Mouse (Mus musculus) thymus, adult 2 months (tissue): ENCODE measurements around the gene Slc39a11. TPM values are rescaled to one million over a fixed set of nuclear protein-coding genes. Genes with fewer than 3 reads are reported as not detected.

Experiments
- DNase-seq: peaks from one replicate; pipeline ENCODE4 v3.0.0; 2021
- H3K27ac ChIP-seq: fragments of 200-500 bp; 2 replicates; pipeline ENCODE4 v1.5.1; 2012; ENCODE audit warnings: low read length, control low read depth; ENCODE audit not compliant: control insufficient read depth, insufficient read depth
- H3K27me3 ChIP-seq: fragments of 200-500 bp; 2 replicates; pipeline ENCODE4 v1.6.1; 2012; ENCODE audit warnings: mild to moderate bottlenecking, low read length, moderate library complexity, mixed read lengths; ENCODE audit not compliant: control insufficient read depth, insufficient read depth
- H3K36me3 ChIP-seq: fragments of 200-500 bp; 2 replicates; pipeline ENCODE4 v1.6.1; 2012; ENCODE audit warnings: mild to moderate bottlenecking, low read length, moderate library complexity; ENCODE audit not compliant: control insufficient read depth, insufficient read depth
- H3K4me1 ChIP-seq: fragments of 200-500 bp; replicated peaks from 2 replicates; pipeline ENCODE4 v1.6.1; 2012; ENCODE audit warnings: low read length; ENCODE audit not compliant: control insufficient read depth, insufficient read depth
- H3K4me3 ChIP-seq: fragments of 200-500 bp; 2 replicates; pipeline ENCODE4 v1.5.1; 2012; ENCODE audit warnings: mild to moderate bottlenecking, low read length, control low read depth, moderate library complexity; ENCODE audit not compliant: control insufficient read depth, insufficient read depth
- CTCF ChIP-seq: fragments of 200-500 bp; IDR thresholded peaks from 2 replicates; pipeline ENCODE4 v1.5.1; 2012; ENCODE audit warnings: mild to moderate bottlenecking, control low read depth, low read length, moderate library complexity, borderline replicate concordance; ENCODE audit not compliant: control insufficient read depth, poor library complexity, insufficient read depth; ENCODE audit errors: extremely low read depth
- POLR2A ChIP-seq: fragments of 200-500 bp; IDR thresholded peaks from 2 replicates; pipeline ENCODE4 v1.6.1; 2012; ENCODE audit warnings: mild to moderate bottlenecking, low read length, control low read depth, moderate library complexity; ENCODE audit not compliant: control insufficient read depth, poor library complexity, insufficient read depth; ENCODE audit errors: extremely low read depth
- WGBS: fragments of 180-500 bp; shearing (Covaris S2); methylation state at CpG from one replicate; pipeline ENCODE4 v1.1.7; 2018; 5-methylcytosine and 5-hydroxymethylcytosine counted together
- polyA plus RNA-seq: library from polyadenylated mRNA; depleted of rRNA; stranded (reverse); fragments of >200 nt; gene quantifications from 2 replicates; pipeline ENCODE4 v1.2.3, GENCODE M21; 2012

The Slc39a11 gene
- polyA plus RNA-seq, 1 experiment, result 18.0 TPM

DNA sequence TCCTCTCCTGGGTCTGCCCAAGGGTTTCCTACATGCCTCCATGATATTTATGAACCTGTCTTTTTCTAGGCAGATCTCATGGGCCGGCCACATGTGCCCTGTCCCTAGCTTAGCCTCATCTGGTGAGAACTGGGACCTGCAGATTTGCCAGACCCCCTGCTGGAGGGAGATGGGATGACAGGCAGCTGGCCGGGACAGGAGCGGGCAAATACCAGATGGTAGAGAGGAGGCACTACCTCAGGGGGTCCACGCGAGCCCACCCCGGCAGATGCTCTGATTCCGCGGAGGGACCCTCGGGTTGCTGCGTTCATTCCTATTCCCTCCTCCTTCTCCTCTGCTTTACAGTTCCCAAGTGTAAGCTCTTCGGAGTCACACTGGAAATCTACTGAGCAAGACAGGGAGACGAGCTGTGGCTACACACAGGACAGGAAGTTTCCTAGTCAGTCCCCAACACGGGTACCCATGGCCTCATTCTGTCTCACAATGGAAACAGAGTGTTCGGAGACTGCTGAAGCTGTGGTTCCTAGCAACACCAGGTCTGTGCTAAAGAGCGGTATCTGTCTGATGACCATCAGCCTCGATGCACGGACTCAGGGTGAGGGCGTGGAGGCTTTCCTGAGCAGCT lies 323.4 kb downstream of the Slc39a11 start:
- H3K4me3 ChIP-seq, result no peak overlapping the region
- H3K4me1 ChIP-seq, result no peaks in the 10 kb centered on the region
- H3K27ac ChIP-seq, result no peak overlapping the region
- DNase-seq, result peak; percentile 76
- 55% methylated on average over 18 of the region's 18 CpGs for WGBS
- H3K27me3 ChIP-seq, result no peaks in the 10 kb centered on the region
- TF ChIP-seq POLR2A (no peak), CTCF (peak; percentile 80; the same call in 1 of the 2 replicates)
- H3K36me3 ChIP-seq, result no peaks in the 10 kb centered on the region

- Histone ChIP-seq H3K27ac (no peak overlapping the region), H3K27me3 (no peaks in the 10 kb centered on the region), H3K4me3 (no peak overlapping the region), H3K4me1 (no peaks in the 10 kb centered on the region), H3K36me3 (no peaks in the 10 kb centered on the region)
- no peak for DNase-seq
- WGBS, result 91% methylated on average over 3 of the region's 3 CpGs
- TF ChIP-seq POLR2A, result no peak
- TF ChIP-seq CTCF, result no peak
Observed at GRCm38 (mm10) chr11:113321601-113322000, 328.3 kb downstream of the Slc39a11 start.

DNA sequence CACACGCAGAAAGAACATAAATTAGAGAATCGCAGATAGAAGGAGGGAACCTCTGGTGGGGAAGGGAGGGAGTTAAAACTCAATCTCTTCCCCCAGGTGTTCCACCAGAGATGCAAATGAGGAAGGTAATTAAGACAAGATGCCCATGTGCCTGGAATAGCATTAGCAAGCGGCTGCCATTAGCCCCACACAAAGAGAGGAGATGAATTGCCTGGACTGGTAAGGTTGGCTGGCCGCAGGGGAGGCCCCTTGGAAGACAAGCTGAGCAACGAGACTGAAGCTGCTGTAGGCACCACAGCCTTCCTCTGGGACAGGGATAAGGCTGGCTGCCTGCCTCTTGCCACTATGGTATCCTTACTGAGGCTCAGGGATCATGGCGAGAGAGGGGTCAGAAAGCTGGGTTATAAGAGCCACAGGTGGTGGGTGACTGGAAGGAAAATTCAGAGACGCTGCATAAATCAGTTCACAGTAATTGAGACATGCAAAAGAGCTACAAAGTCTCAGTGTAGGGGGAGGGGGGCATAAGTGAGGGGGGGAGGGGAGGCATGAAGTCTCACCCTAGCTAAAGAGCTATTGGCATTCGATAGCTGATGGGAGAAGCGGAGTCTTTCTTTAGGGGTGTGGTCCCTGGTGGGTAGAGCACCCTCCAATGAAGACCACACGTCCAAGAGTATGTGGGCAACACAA lies 340.5 kb downstream of the Slc39a11 start:
- Histone ChIP-seq H3K4me1 (no peaks in the 10 kb centered on the region), H3K27me3 (no peaks in the 10 kb centered on the region), H3K36me3 (no peaks in the 10 kb centered on the region), H3K4me3 (no peak overlapping the region), H3K27ac (no peak overlapping the region)
- DNase-seq, result no peak
- WGBS, result 95% methylated on average over 10 of the region's 10 CpGs
- TF ChIP-seq POLR2A, result no peak
- TF ChIP-seq CTCF, result no peak

GRCm38 (mm10) chr11:113308256-113308941 lies 341.5 kb downstream of the Slc39a11 start:
- no peaks in the 10 kb centered on the region for H3K36me3 ChIP-seq
- no peak overlapping the region for H3K27ac ChIP-seq
- no peak overlapping the region for H3K4me3 ChIP-seq
- DNase-seq, result no peak
- no peak for TF ChIP-seq CTCF
- no peak for TF ChIP-seq POLR2A
- H3K27me3 ChIP-seq, result no peaks in the 10 kb centered on the region
- 92% methylated on average over 4 of the region's 4 CpGs for WGBS
- no peaks in the 10 kb centered on the region for H3K4me1 ChIP-seq

GRCm38 (mm10) chr11:113303204-113303603 lies 346.7 kb downstream of the Slc39a11 start:
- no peak overlapping the region for H3K27ac ChIP-seq
- 95% methylated on average over 5 of the region's 5 CpGs for WGBS
- DNase-seq, result no peak
- H3K4me1 ChIP-seq, result no peaks in the 10 kb centered on the region
- no peaks in the 10 kb centered on the region for H3K36me3 ChIP-seq
- H3K4me3 ChIP-seq, result no peak overlapping the region
- TF ChIP-seq CTCF (no peak), POLR2A (no peak)
- H3K27me3 ChIP-seq, result no peaks in the 10 kb centered on the region

- Histone ChIP-seq H3K27me3 (no peaks in the 10 kb centered on the region), H3K4me3 (no peak overlapping the region), H3K36me3 (no peaks in the 10 kb centered on the region), H3K4me1 (no peaks in the 10 kb centered on the region), H3K27ac (no peak overlapping the region)
- TF ChIP-seq CTCF, result no peak
- no peak for TF ChIP-seq POLR2A
- 98% methylated on average over 10 of the region's 10 CpGs for WGBS
- DNase-seq, result no peak
Observed at GRCm38 (mm10) chr11:113299492-113299891, 350.4 kb downstream of the Slc39a11 start.
